Mouse (Mus musculus): ENCODE data around the gene Dppa2.

GRCm38 (mm10) chr16:48326903-48327302 lies 23.2 kb downstream of the Dppa2 start:
- TF ChIP-seq CTCF (IDR thresholded peaks at IDR 0.05; ENCODE audit: borderline replicate concordance, insufficient read depth, low read length) (no peak), POLR2A (IDR thresholded peaks at IDR 0.05; ENCODE audit: low read depth, low read length) (no peak)
